Mouse (Mus musculus) MEL (cell line): ENCODE data around the gene Lin7a. TPM values are rescaled to one million over a fixed set of nuclear protein-coding genes. Genes with fewer than 3 reads are reported as not detected.

Experiments
- DNase-seq: peaks from one replicate; pipeline ENCODE4 v3.0.0; 2011; ENCODE audit warnings: low read depth, low spot score
- H3K27ac ChIP-seq: 2 replicates; pipeline ENCODE4 v1.5.1; 2012; ENCODE audit warnings: low read depth, mild to moderate bottlenecking, control low read depth, low read length, moderate library complexity; ENCODE audit not compliant: control insufficient read depth
- H3K27me3 ChIP-seq, 2 experiments: fragments of 150-350 bp in 1 of 2; sonication (generic) in 1 of 2; 2 replicates each; pipeline ENCODE4 v1.6.1; 2012; ENCODE audit warnings: low read length in 2 of 2, mild to moderate bottlenecking in 2 of 2, improper control_type of control experiment in 1 of 2, moderate library complexity in 1 of 2; ENCODE audit not compliant: insufficient read depth in 2 of 2, control insufficient read depth in 1 of 2
- H3K36me3 ChIP-seq, 2 experiments: 2 replicates each; pipeline ENCODE4 v1.6.1; 2012 to 2014; ENCODE audit warnings: low read length in 2 of 2, improper control_type of control experiment in 1 of 2, inconsistent platforms in 1 of 2, mild to moderate bottlenecking in 1 of 2; ENCODE audit not compliant: insufficient read depth in 2 of 2, control insufficient read depth in 1 of 2
- H3K4me1 ChIP-seq, 2 experiments: fragments of 150-350 bp in 1 of 2; sonication (generic) in 1 of 2; 2 replicates each; pipeline ENCODE4 v1.6.1; 2012; ENCODE audit warnings: low read length in 2 of 2, improper control_type of control experiment in 1 of 2, mild to moderate bottlenecking in 1 of 2; ENCODE audit not compliant: insufficient read depth in 2 of 2, control insufficient read depth in 1 of 2
- H3K4me3 ChIP-seq, 2 experiments: fragments of 150-350 bp in 1 of 2; sonication (generic) in 1 of 2; 2 replicates each; pipeline ENCODE4 v1.5.1; 2012; ENCODE audit warnings: low read depth in 2 of 2, low read length in 2 of 2, mild to moderate bottlenecking in 2 of 2, moderate library complexity in 2 of 2, control low read depth in 1 of 2, improper control_type of control experiment in 1 of 2; ENCODE audit not compliant: control insufficient read depth in 1 of 2, insufficient read depth in 1 of 2
- H3K79me2 ChIP-seq: 2 replicates; pipeline ENCODE4 v1.6.1; 2012; ENCODE audit warnings: mild to moderate bottlenecking, low read length, moderate library complexity; ENCODE audit not compliant: control insufficient read depth, poor library complexity, insufficient read depth
- H3K9ac ChIP-seq: 2 replicates; pipeline ENCODE4 v1.6.1; 2012; ENCODE audit warnings: low read depth, mild to moderate bottlenecking, control low read depth, low read length, moderate library complexity; ENCODE audit not compliant: control insufficient read depth, poor library complexity, severe bottlenecking
- H3K9me3 ChIP-seq: fragments of 150-350 bp; sonication (generic); replicated peaks from 2 replicates; pipeline ENCODE4 v1.6.1; 2012; ENCODE audit warnings: mild to moderate bottlenecking, low read length, improper control_type of control experiment, moderate library complexity; ENCODE audit not compliant: insufficient read depth
- BHLHE40 ChIP-seq: IDR thresholded peaks from 2 replicates; pipeline ENCODE4 v1.6.1; 2012; ENCODE audit warnings: low read depth, mild to moderate bottlenecking, inconsistent platforms, low read length, improper control_type of control experiment, borderline replicate concordance
- CHD1 ChIP-seq: IDR thresholded peaks from 2 replicates; pipeline ENCODE4 v1.6.1; 2012; ENCODE audit warnings: low read depth, mild to moderate bottlenecking, inconsistent platforms, low read length, improper control_type of control experiment
- CHD2 ChIP-seq: IDR thresholded peaks from 2 replicates; pipeline ENCODE4 v1.6.1; 2011; ENCODE audit warnings: low read length, improper control_type of control experiment
- CTCF ChIP-seq, 3 experiments: IDR thresholded peaks in 2 of 3; conservative IDR thresholded peaks in 1 of 3; 2 replicates each; pipeline ENCODE4 v1.5.1; 2011 to 2012; ENCODE audit warnings: low read length in 3 of 3, low read depth in 2 of 3, mild to moderate bottlenecking in 2 of 3, improper control_type of control experiment in 1 of 3, inconsistent platforms in 1 of 3, mixed read lengths in 1 of 3, moderate library complexity in 1 of 3; ENCODE audit not compliant: control insufficient read depth in 1 of 3, insufficient read depth in 1 of 3, poor library complexity in 1 of 3, severe bottlenecking in 1 of 3
- E2F4 ChIP-seq: IDR thresholded peaks from 2 replicates; pipeline ENCODE4 v1.6.1; 2011; ENCODE audit warnings: low read depth, low read length, improper control_type of control experiment, borderline replicate concordance
- ELF1 ChIP-seq: IDR thresholded peaks from 2 replicates; pipeline ENCODE4 v1.6.1; 2014; ENCODE audit warnings: low read depth, mild to moderate bottlenecking, inconsistent platforms, low read length, improper control_type of control experiment, moderate library complexity
- ETS1 ChIP-seq: IDR thresholded peaks from 2 replicates; pipeline ENCODE4 v1.6.1; 2012; ENCODE audit warnings: low read depth, mild to moderate bottlenecking, inconsistent platforms, low read length, improper control_type of control experiment, moderate library complexity
- GATA1 ChIP-seq: IDR thresholded peaks from 2 replicates; pipeline ENCODE4 v1.6.1; 2011; ENCODE audit warnings: low read depth, low read length, improper control_type of control experiment
- HCFC1 ChIP-seq: IDR thresholded peaks from 2 replicates; pipeline ENCODE4 v1.6.1; 2012; ENCODE audit warnings: low read depth, mild to moderate bottlenecking, inconsistent platforms, low read length, improper control_type of control experiment, moderate library complexity
- MAX ChIP-seq: IDR thresholded peaks from 2 replicates; pipeline ENCODE4 v1.6.1; 2011; ENCODE audit warnings: low read length, improper control_type of control experiment
- MAZ ChIP-seq: IDR thresholded peaks from 2 replicates; pipeline ENCODE4 v1.6.1; 2012; ENCODE audit warnings: low read depth, mild to moderate bottlenecking, inconsistent platforms, low read length, improper control_type of control experiment
- MEF2A ChIP-seq: IDR thresholded peaks from 2 replicates; pipeline ENCODE4 v1.6.1; 2014; ENCODE audit warnings: low read depth, mild to moderate bottlenecking, inconsistent platforms, low read length, improper control_type of control experiment; ENCODE audit not compliant: poor library complexity, insufficient replicate concordance, severe bottlenecking; ENCODE audit errors: extremely low read depth
- MYC ChIP-seq: IDR thresholded peaks from 2 replicates; pipeline ENCODE4 v1.6.1; 2011; ENCODE audit warnings: low read depth, mild to moderate bottlenecking, low read length, improper control_type of control experiment, moderate library complexity
- NELFE ChIP-seq: IDR thresholded peaks from 2 replicates; pipeline ENCODE4 v1.6.1; 2011; ENCODE audit warnings: low read depth, low read length, improper control_type of control experiment
- NRF1 ChIP-seq: IDR thresholded peaks from 2 replicates; pipeline ENCODE4 v1.6.1; 2014; ENCODE audit warnings: low read depth, mild to moderate bottlenecking, inconsistent platforms, low read length, improper control_type of control experiment, moderate library complexity; ENCODE audit not compliant: poor library complexity, insufficient read depth, severe bottlenecking
- POLR2AphosphoS5 ChIP-seq: IDR thresholded peaks from 2 replicates; pipeline ENCODE4 v1.6.1; 2012; ENCODE audit warnings: low read depth, borderline replicate concordance, mild to moderate bottlenecking, inconsistent platforms, low read length, moderate library complexity, mixed read lengths
- RAD21 ChIP-seq: IDR thresholded peaks from 2 replicates; pipeline ENCODE4 v1.6.1; 2011; ENCODE audit warnings: mild to moderate bottlenecking, low read depth, low read length, improper control_type of control experiment
- TAL1 ChIP-seq: IDR thresholded peaks from 2 replicates; pipeline ENCODE4 v1.6.1; 2012; ENCODE audit warnings: mild to moderate bottlenecking, inconsistent platforms, low read length, moderate library complexity, mixed read lengths
- TBP ChIP-seq: IDR thresholded peaks from 2 replicates; pipeline ENCODE4 v1.8.0; 2011; ENCODE audit warnings: low read depth, low read length, improper control_type of control experiment
- USF2 ChIP-seq, 2 experiments: IDR thresholded peaks; 2 replicates each; pipeline ENCODE4 v1.6.1; 2011 to 2012; ENCODE audit warnings: improper control_type of control experiment in 2 of 2, low read length in 2 of 2, borderline replicate concordance in 1 of 2, inconsistent platforms in 1 of 2, low read depth in 1 of 2, mild to moderate bottlenecking in 1 of 2; ENCODE audit not compliant: insufficient read depth in 1 of 2
- ZC3H11A ChIP-seq: IDR thresholded peaks from 2 replicates; pipeline ENCODE4 v1.6.1; 2012; ENCODE audit warnings: low read depth, mild to moderate bottlenecking, inconsistent platforms, low read length, improper control_type of control experiment
- ZNF384 ChIP-seq: IDR thresholded peaks from 2 replicates; pipeline ENCODE4 v1.6.1; 2012; ENCODE audit warnings: low read depth, mild to moderate bottlenecking, inconsistent platforms, low read length, improper control_type of control experiment
- polyA plus RNA-seq, 2 experiments: library from polyadenylated mRNA; stranded (reverse) in 1 of 2; unstranded in 1 of 2; fragments of >175 nt in 1 of 2; fragments of >200 nt in 1 of 2; gene quantifications; 2 replicates each; pipeline versions ENCODE4 v1.2.1 to v1.2.4; 2012; ENCODE audit warnings: low replicate concordance in 2 of 2, low read depth in 1 of 2; ENCODE audit not compliant: insufficient read length in 2 of 2, insufficient read depth in 1 of 2, missing spikeins in 1 of 2
- total RNA-seq: library from RNA; depleted of rRNA; stranded (reverse); fragments of 300-350 nt; gene quantifications from 2 replicates; pipeline ENCODE4 v1.2.3, GENCODE M21; 2012

The Lin7a gene
- total and polyA plus RNA-seq, 3 experiments = not detected

- no peaks in the 10 kb centered on the region for H3K9me3 ChIP-seq
- H3K27ac ChIP-seq = no peak overlapping the region
- TF ChIP-seq BHLHE40 = no peak
- TF ChIP-seq USF2 (IDR thresholded peaks at IDR 0.05; ENCODE audit: borderline replicate concordance in 1 of 2, insufficient read depth in 1 of 2, low read depth in 1 of 2, low read length in 2 of 2) = no peak
- no peak for TF ChIP-seq RAD21
- TF ChIP-seq MYC = no peak
- no peak for TF ChIP-seq ZC3H11A
- no peak for TF ChIP-seq MAZ
- TF ChIP-seq ELF1 = no peak
- no peaks in the 10 kb centered on the region for H3K79me2 ChIP-seq
- no peak overlapping the region for H3K4me3 ChIP-seq
- H3K4me1 ChIP-seq = no peaks in the 10 kb centered on the region
- no peaks in the 10 kb centered on the region for H3K36me3 ChIP-seq
- H3K9ac ChIP-seq = no peak overlapping the region
- H3K27me3 ChIP-seq = no peaks in the 10 kb centered on the region
- DNase-seq = no peak
These were observed 44.6 kb downstream of the Lin7a start for GRCm38 (mm10) chr10:107316100-107316499.

DNA sequence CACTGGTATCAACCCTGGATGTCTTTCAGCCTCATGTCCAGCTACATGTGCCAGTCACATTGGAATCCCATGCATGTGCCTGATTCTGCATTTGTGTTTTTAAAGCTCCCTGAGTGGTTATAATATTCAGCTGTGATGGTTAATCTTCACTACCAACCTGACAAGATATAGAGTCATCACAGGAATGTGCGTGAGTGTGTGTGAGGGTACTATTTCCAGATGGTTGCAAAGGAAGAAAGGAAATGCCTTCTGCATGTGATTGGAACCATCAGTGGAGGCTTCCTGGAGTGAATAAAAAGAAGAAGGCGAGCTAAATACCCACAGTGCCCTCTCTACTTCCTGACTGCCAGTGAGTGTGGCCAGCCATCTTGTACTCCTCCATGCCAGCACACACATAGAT, 48.2 kb downstream of the Lin7a start:
- no peak overlapping the region for H3K4me3 ChIP-seq
- H3K27me3 ChIP-seq = no peaks in the 10 kb centered on the region
- TF ChIP-seq MYC = no peak
- no peak for TF ChIP-seq MEF2A
- no peak for TF ChIP-seq E2F4
- TF ChIP-seq GATA1 = no peak
- no peak for TF ChIP-seq CTCF (IDR thresholded peaks at IDR 0.05 in 2 of 3, conservative IDR thresholded peaks at IDR 0.05 in 1 of 3; ENCODE audit: control insufficient read depth in 1 of 3, insufficient read depth in 1 of 3, low read depth in 2 of 3, low read length in 3 of 3, poor library complexity in 1 of 3, severe bottlenecking in 1 of 3)
- TF ChIP-seq NELFE = no peak
- no peak for TF ChIP-seq NRF1
- TF ChIP-seq ETS1 = no peak
- TF ChIP-seq CHD2 = no peak
- no peak for TF ChIP-seq HCFC1
- no peak for TF ChIP-seq POLR2AphosphoS5
- TF ChIP-seq CHD1 = no peak
- TF ChIP-seq TBP = no peak
- no peak for TF ChIP-seq MAX
- no peak for TF ChIP-seq MAZ
- TF ChIP-seq TAL1 = no peak
- no peak for TF ChIP-seq BHLHE40
- TF ChIP-seq RAD21 = no peak
- no peak for TF ChIP-seq ZNF384
- no peak overlapping the region for H3K27ac ChIP-seq
- no peaks in the 10 kb centered on the region for H3K79me2 ChIP-seq
- no peak for DNase-seq
- H3K36me3 ChIP-seq = no peaks in the 10 kb centered on the region
- no peaks in the 10 kb centered on the region for H3K9me3 ChIP-seq
- no peak overlapping the region for H3K9ac ChIP-seq
- no peaks in the 10 kb centered on the region for H3K4me1 ChIP-seq
